Mouse (Mus musculus): ENCODE data around the gene Dnajc7. TPM values are rescaled to one million over a fixed set of nuclear protein-coding genes. Genes with fewer than 3 reads are reported as not detected.
"Not testable (repeated sequence)": the region's sequence is repeated elsewhere in the genome, so short reads cannot be mapped to it uniquely, and the experiment has no call there.

Gene Dnajc7
- 290 and 293 TPM in 2 replicates for polyA plus RNA-seq (2015; fragmentation: Nextera tagmentation; extraction: Ambion mirVana)

DNA sequence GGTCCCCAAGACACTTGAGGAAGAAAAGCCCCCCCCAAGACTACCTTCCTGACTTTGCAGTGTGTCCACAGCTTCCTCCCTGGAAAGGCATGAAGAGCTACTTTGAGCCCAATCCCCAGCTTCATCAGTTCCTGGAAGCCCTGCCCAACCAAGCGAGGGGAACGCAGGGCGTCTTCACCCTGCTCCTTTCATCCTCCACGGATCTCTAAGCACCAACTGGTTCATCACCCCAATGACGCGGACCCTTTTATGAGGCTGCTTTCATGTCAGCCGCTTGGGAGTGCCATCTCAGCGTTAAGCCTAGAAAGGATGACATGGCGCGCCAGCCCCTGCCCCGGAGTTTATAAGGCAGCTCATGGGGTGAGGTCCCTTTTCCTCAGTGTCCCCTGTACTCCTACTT lies at the start of gene Dnajc7:
Gene Dnajc7 (minus strand): TSS at position 187 of the 400 bp plus-strand sequence.
- peaks cover 21% of the 10 kb centered on the region for H3K4me1 ChIP-seq (ENCODE audit: control insufficient read depth, insufficient read depth, low read depth, low read length)

DNA sequence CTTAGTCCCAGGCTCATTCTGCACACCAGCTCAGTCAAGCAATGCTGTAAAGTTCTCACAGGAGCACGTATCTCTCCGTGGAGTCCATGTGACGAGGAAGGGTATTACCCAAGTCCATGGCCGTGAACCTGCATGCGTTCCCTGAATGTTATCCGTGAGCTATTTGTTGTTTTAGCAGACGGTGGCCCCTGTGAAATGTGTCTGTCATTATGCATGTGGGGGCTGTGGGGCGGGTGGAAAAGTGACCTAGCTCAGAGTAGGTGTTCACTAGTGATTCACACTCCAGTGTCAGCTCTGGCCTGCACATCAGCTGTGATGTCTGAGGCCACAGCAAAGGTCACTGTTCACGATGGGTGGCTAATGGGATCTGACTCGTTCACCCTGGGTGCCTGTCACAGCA lies 39.8 kb upstream of the Dnajc7 start:
- Histone ChIP-seq H3K4me2 (ENCODE audit: low read length) (no peak overlapping the region), H3K4me3 (ENCODE audit: low read length) (no peak overlapping the region), H3K4me1 (ENCODE audit: control insufficient read depth, insufficient read depth, low read depth, low read length) (no peaks in the 10 kb centered on the region; the same call in 1 of the 2 replicates), H3K36me3 (ENCODE audit: control insufficient read depth, insufficient read depth, low read length) (no peaks in the 10 kb centered on the region), H3K27ac (ENCODE audit: low read depth, low read length) (no peak overlapping the region), H3K9me3 (ENCODE audit: control insufficient read depth, low read length) (no peaks in the 10 kb centered on the region), H3K27me3 (replicated peaks; ENCODE audit: control insufficient read depth, insufficient read depth, low read length) (no peaks in the 10 kb centered on the region), H3K9ac (ENCODE audit: low read depth, low read length) (no peak overlapping the region)
- 76% methylated on average over 10 of the region's 10 CpGs for WGBS
- ATAC-seq: no peak

More for the DNA sequence above, at the start of gene Dnajc7:
- H3K27me3 ChIP-seq (replicated peaks; ENCODE audit: control insufficient read depth, insufficient read depth, low read length): no peaks in the 10 kb centered on the region
- peak within 1 kb of the TSS; percentile 90 for H3K9ac ChIP-seq (ENCODE audit: low read depth, low read length)
- ATAC-seq: no peak
- peak within 1 kb of the TSS; percentile 82 for H3K4me2 ChIP-seq (ENCODE audit: low read length)
- H3K36me3 ChIP-seq (ENCODE audit: control insufficient read depth, insufficient read depth, low read length): peaks cover 5% of the 10 kb centered on the region
- H3K4me3 ChIP-seq (ENCODE audit: low read length): peak within 1 kb of the TSS; percentile 78
- 2% methylated on average over 11 of the region's 11 CpGs for WGBS
- peak within 1 kb of the TSS; percentile 90 for H3K27ac ChIP-seq (ENCODE audit: low read depth, low read length)
- H3K9me3 ChIP-seq (ENCODE audit: control insufficient read depth, low read length): no peaks in the 10 kb centered on the region

- peak; percentile 52; the same call in 1 of the 2 replicates for ATAC-seq
- Histone ChIP-seq H3K27ac (ENCODE audit: low read depth, low read length) (no peak overlapping the region), H3K9me3 (ENCODE audit: control insufficient read depth, low read length) (no peaks in the 10 kb centered on the region), H3K4me1 (ENCODE audit: control insufficient read depth, insufficient read depth, low read depth, low read length) (no peaks in the 10 kb centered on the region; the same call in 1 of the 2 replicates), H3K4me2 (ENCODE audit: low read length) (no peak overlapping the region), H3K9ac (ENCODE audit: low read depth, low read length) (no peak overlapping the region), H3K27me3 (replicated peaks; ENCODE audit: control insufficient read depth, insufficient read depth, low read length) (peaks cover 4% of the 10 kb centered on the region), H3K4me3 (ENCODE audit: low read length) (no peak overlapping the region), H3K36me3 (ENCODE audit: control insufficient read depth, insufficient read depth, low read length) (no peaks in the 10 kb centered on the region)
- WGBS: 12% methylated on average over 6 of the region's 6 CpGs
Observed at GRCm38 (mm10) chr11:100656458-100656857, 36.5 kb upstream of the Dnajc7 start.

DNA sequence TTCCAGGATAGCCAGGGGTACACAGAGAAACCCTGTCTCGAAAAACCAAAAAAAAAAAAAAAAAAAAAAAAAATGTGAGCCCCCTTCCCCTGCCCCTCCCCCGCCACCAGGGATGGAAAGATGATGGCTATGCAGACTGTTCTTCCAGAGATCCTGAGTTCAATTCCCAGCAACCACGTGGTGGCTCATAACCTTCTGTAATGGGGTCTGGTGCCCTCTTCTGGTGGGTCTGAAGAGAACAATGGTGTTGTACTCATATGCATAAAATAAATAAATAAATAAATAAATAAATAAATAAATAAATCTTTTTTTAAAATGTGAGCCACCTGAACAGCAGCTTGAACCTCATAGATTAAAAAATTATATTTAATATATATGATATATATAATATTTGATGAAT lies 35.6 kb upstream of the Dnajc7 start:
- not testable (repeated sequence) for H3K4me3 ChIP-seq (ENCODE audit: low read length); H3K4me2 ChIP-seq (ENCODE audit: low read length)
- 57% methylated on average over 3 of the region's 3 CpGs for WGBS

GRCm38 (mm10) chr11:100651748-100652147 lies 31.8 kb upstream of the Dnajc7 start:
- H3K27ac ChIP-seq (ENCODE audit: low read depth, low read length): no peak overlapping the region
- 28% methylated on average over 3 of the region's 3 CpGs for WGBS

More for the DNA sequence above, 35.6 kb upstream of the Dnajc7 start:
- H3K27me3 ChIP-seq (replicated peaks; ENCODE audit: control insufficient read depth, insufficient read depth, low read length); H3K4me1 ChIP-seq (ENCODE audit: control insufficient read depth, insufficient read depth, low read depth, low read length); H3K36me3 ChIP-seq (ENCODE audit: control insufficient read depth, insufficient read depth, low read length); H3K9me3 ChIP-seq (ENCODE audit: control insufficient read depth, low read length); ATAC-seq; H3K9ac ChIP-seq (ENCODE audit: low read depth, low read length); H3K27ac ChIP-seq (ENCODE audit: low read depth, low read length): not testable (repeated sequence)

DNA sequence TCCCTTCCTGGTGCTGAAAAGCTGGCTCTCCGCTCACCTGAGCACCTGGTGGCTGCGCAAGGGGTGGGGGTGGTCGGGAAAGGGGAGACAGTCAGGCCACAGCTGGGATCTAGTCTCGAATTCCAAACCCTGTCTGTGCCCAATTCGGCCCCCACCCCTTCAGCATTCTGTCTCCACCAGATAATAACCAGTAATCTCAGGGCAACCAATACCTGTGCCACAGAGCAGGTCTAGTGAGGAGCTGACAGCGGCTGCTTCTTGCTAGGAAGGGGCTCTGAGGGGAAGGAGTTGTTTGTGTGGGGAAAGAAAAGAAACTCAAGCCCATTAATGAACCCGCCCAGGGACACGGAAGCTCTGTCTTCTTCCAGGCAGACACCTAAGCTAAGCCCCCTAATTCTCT lies 31.2 kb upstream of the Dnajc7 start:
- peaks cover 19% of the 10 kb centered on the region for H3K27me3 ChIP-seq (replicated peaks; ENCODE audit: control insufficient read depth, insufficient read depth, low read length)
- no peak overlapping the region for H3K9ac ChIP-seq (ENCODE audit: low read depth, low read length)
- H3K4me1 ChIP-seq (ENCODE audit: control insufficient read depth, insufficient read depth, low read depth, low read length): no peaks in the 10 kb centered on the region
- H3K4me2 ChIP-seq (ENCODE audit: low read length): no peak overlapping the region
- H3K9me3 ChIP-seq (ENCODE audit: control insufficient read depth, low read length): no peaks in the 10 kb centered on the region
- H3K27ac ChIP-seq (ENCODE audit: low read depth, low read length): no peak overlapping the region
- ATAC-seq: no peak
- H3K36me3 ChIP-seq (ENCODE audit: control insufficient read depth, insufficient read depth, low read length): no peaks in the 10 kb centered on the region
- 25% methylated on average over 8 of the region's 8 CpGs for WGBS
- H3K4me3 ChIP-seq (ENCODE audit: low read length): no peak overlapping the region

More at GRCm38 (mm10) chr11:100651748-100652147, 31.8 kb upstream of the Dnajc7 start:
- no peaks in the 10 kb centered on the region for H3K4me1 ChIP-seq (ENCODE audit: control insufficient read depth, insufficient read depth, low read depth, low read length)
- no peak overlapping the region for H3K4me2 ChIP-seq (ENCODE audit: low read length)
- H3K4me3 ChIP-seq (ENCODE audit: low read length): no peak overlapping the region
- H3K9me3 ChIP-seq (ENCODE audit: control insufficient read depth, low read length): no peaks in the 10 kb centered on the region
- H3K27me3 ChIP-seq (replicated peaks; ENCODE audit: control insufficient read depth, insufficient read depth, low read length): peaks cover 19% of the 10 kb centered on the region
- ATAC-seq: no peak
- no peak overlapping the region for H3K9ac ChIP-seq (ENCODE audit: low read depth, low read length)
- H3K36me3 ChIP-seq (ENCODE audit: control insufficient read depth, insufficient read depth, low read length): no peaks in the 10 kb centered on the region

GRCm38 (mm10) chr11:100648405-100648804 lies 28.4 kb upstream of the Dnajc7 start:
- Histone ChIP-seq H3K4me3 (ENCODE audit: low read length) (no peak overlapping the region), H3K4me1 (ENCODE audit: control insufficient read depth, insufficient read depth, low read depth, low read length) (no peaks in the 10 kb centered on the region), H3K9me3 (ENCODE audit: control insufficient read depth, low read length) (no peaks in the 10 kb centered on the region), H3K27me3 (replicated peaks; ENCODE audit: control insufficient read depth, insufficient read depth, low read length) (peaks cover 19% of the 10 kb centered on the region), H3K4me2 (ENCODE audit: low read length) (no peak overlapping the region), H3K36me3 (ENCODE audit: control insufficient read depth, insufficient read depth, low read length) (no peaks in the 10 kb centered on the region), H3K9ac (ENCODE audit: low read depth, low read length) (no peak overlapping the region), H3K27ac (ENCODE audit: low read depth, low read length) (no peak overlapping the region)
- ATAC-seq: no peak
- WGBS: 89% methylated on average over 8 of the region's 8 CpGs

DNA sequence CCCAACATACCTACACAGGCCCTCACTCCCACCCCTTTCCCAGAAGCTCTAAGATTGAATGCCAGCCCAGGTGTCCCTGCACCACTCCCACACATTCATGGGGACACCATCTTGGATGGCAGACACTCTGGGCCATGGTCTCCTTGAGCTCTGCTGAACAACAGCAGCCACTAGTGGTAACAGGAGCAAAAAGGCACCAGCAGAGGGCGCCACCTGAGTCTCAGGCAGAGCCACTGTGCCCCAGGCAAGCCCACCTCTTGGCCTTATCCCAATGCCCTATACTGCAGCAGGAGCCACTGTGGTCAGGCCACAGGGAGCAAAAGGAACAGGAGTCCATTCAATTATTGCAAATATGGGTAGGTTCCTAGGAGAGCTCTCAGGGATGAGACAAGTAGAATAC lies 26.3 kb upstream of the Dnajc7 start:
- Histone ChIP-seq H3K4me3 (ENCODE audit: low read length) (no peak overlapping the region), H3K9me3 (ENCODE audit: control insufficient read depth, low read length) (no peaks in the 10 kb centered on the region), H3K4me2 (ENCODE audit: low read length) (no peak overlapping the region), H3K27me3 (replicated peaks; ENCODE audit: control insufficient read depth, insufficient read depth, low read length) (peaks cover 14% of the 10 kb centered on the region), H3K27ac (ENCODE audit: low read depth, low read length) (no peak overlapping the region), H3K9ac (ENCODE audit: low read depth, low read length) (no peak overlapping the region), H3K36me3 (ENCODE audit: control insufficient read depth, insufficient read depth, low read length) (no peaks in the 10 kb centered on the region), H3K4me1 (ENCODE audit: control insufficient read depth, insufficient read depth, low read depth, low read length) (no peaks in the 10 kb centered on the region)
- no peak for ATAC-seq
- WGBS: 14% methylated on average over 1 of the region's 1 CpGs

DNA sequence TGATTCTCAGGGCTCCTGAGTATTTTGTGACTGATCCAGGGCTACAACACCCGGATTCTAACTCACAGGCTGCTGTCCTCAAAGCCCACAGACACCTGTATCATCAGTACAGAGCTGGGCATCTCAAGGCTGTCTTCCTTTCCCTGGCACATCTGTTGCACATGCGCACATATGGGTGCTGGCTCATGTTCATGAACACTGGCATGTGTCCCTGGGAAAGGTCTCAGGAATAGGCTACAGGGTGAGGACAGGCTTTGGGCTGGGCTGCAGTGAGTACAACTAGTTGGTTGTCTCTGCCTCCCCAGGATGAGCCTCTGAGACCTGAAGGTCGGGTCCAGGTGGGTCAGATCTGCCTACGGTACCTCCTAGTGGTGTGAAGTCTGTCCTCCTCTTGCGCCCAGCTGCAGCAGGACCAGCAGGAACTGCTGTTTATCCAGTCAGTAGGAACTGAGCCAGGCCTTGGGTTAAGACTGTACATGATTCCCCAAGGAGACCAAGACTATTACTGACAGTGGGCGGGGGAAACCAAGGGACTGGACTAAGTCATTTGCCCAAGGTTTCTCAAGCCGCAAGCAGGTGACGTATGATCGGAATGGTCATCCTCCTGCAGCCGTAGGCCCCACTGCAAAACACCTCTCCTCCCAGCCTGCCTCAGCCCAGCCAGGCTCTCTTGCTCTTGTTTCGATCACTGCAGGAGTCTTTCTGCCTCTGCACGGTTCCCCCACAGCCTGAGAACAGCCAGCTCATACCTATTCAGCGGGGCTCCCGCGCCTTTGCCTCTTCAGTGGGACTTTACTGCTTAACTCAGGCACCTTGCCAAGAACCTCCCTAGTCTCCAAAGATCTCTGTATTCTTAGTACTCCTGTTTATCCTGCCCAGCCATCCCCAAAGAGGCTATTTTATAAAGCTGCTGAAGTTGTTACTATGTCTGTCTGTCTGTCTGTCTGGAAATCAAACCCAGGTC lies 23.9 kb upstream of the Dnajc7 start:
- Histone ChIP-seq H3K27me3 (replicated peaks; ENCODE audit: control insufficient read depth, insufficient read depth, low read length) (no peaks in the 10 kb centered on the region), H3K4me2 (ENCODE audit: low read length) (no peak overlapping the region), H3K36me3 (ENCODE audit: control insufficient read depth, insufficient read depth, low read length) (no peaks in the 10 kb centered on the region), H3K9me3 (ENCODE audit: control insufficient read depth, low read length) (no peaks in the 10 kb centered on the region), H3K4me1 (ENCODE audit: control insufficient read depth, insufficient read depth, low read depth, low read length) (peaks cover 8% of the 10 kb centered on the region), H3K9ac (ENCODE audit: low read depth, low read length) (no peak overlapping the region), H3K27ac (ENCODE audit: low read depth, low read length) (no peak overlapping the region), H3K4me3 (ENCODE audit: low read length) (no peak overlapping the region)
- no peak for ATAC-seq
- WGBS: 52% methylated on average over 14 of the region's 15 CpGs

Data from hindbrain, embryonic 16.5 days (tissue).